Mouse (Mus musculus) layer of hippocampus, postnatal 25 days (tissue): ENCODE measurements around the gene Fam118a. TPM values are rescaled to one million over a fixed set of nuclear protein-coding genes. Genes with fewer than 3 reads are reported as not detected.
"Not testable (repeated sequence)": the region's sequence is repeated elsewhere in the genome, so short reads cannot be mapped to it uniquely, and the experiment has no call there.

ENCODE experiments used
- DNase-seq, 2 experiments: peaks; one replicate each; pipeline ENCODE4 v3.0.0; 2022; ENCODE audit warnings: mixed read lengths in 2 of 2, low spot score in 1 of 2; ENCODE audit errors: extremely low spot score in 1 of 2
- total RNA-seq, 2 experiments: library from RNA; stranded (reverse); gene quantifications; 2 replicates each; pipeline ENCODE4 v1.2.3; 2021

Fam118a gene
- total RNA-seq: 10 to 100 TPM; 29.6 to 31.6 TPM

GRCm38 (mm10) chr15:85028648-85029047, at the start of gene Fam118a:
Fam118a (plus strand) TSS chr15:85028948.
- not testable (repeated sequence) for DNase-seq

DNA sequence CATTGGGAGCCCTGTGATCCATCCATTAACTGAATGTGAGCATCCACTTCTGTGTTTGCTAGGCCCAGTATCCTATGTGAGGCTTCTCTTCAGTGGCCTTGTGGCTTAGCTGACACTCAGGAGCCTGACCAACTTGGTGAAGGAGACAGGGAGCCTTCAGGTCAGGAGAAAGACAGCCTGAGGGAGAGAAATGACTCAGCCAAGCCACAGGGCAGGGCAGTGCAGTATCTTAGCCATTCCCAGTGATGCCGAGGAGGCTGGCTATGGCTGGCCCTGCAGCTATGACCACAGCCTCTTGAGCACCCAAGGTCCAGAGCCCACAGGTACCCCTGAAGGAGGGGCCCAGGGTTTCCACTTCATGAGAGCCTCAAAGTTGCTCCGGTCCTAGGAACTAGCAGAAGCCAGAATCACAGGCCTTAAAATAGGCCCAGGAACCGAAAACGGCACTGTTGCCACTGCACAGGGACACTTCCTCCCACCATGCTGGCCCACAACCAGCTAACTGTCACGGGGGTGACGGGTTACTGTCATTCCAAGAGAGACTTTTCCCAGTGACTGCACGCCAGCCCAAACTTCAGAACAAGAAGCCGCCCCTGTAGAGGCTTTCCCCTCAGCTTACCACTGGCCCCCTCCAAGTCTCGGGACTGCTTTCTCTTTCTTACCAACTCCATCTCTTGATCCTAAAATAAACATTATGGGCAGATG, 47.0 kb upstream of the Fam118a start:
- DNase-seq: no peak

GRCm38 (mm10) chr15:84982888-84983287, 45.9 kb upstream of the Fam118a start:
- no peak for DNase-seq

- DNase-seq: no peak
These were observed 45.0 kb upstream of the Fam118a start for GRCm38 (mm10) chr15:84983721-84984120.

GRCm38 (mm10) chr15:84985516-84986160, 43.1 kb upstream of the Fam118a start:
- no peak for DNase-seq

DNA sequence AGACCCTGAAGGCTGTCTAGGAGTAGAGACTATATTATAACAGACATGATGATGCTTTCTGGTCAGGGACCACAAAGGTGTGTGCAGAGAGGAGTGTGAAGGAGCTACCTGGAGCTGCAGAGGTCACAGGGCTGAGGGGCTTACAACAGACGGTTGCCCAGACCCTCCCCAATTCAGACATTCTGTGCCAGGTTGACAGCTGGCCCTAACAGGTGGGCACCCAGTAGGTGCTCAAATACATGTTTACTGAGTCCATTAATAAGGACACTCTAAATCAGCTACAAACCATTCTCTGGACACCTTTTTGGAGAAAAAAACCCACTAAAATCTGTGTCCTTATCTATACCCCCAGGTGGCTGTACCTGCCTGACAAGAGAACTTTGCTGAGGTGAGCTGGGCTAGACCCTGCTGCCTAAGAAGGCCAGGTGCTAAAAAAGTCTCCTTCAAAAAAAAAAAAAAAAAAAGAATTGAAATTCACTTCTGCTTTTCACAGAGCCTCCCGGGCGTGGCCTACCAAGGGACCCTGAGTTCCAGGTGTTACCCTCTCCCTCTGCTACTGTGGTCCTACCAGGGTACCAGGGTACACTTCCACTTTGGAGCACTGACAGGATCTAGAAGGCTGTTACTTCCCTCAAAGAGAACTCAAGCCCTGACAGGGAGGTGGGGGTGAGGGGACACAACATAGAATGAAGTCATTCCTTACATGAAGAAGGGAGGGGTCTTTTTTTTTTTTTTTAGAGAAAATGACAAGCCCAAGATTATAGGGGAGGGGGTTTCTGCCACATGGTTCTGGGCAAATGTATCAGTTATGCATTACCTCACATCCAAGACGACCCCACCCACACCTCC, 42.4 kb upstream of the Fam118a start:
- DNase-seq: no peak

DNA sequence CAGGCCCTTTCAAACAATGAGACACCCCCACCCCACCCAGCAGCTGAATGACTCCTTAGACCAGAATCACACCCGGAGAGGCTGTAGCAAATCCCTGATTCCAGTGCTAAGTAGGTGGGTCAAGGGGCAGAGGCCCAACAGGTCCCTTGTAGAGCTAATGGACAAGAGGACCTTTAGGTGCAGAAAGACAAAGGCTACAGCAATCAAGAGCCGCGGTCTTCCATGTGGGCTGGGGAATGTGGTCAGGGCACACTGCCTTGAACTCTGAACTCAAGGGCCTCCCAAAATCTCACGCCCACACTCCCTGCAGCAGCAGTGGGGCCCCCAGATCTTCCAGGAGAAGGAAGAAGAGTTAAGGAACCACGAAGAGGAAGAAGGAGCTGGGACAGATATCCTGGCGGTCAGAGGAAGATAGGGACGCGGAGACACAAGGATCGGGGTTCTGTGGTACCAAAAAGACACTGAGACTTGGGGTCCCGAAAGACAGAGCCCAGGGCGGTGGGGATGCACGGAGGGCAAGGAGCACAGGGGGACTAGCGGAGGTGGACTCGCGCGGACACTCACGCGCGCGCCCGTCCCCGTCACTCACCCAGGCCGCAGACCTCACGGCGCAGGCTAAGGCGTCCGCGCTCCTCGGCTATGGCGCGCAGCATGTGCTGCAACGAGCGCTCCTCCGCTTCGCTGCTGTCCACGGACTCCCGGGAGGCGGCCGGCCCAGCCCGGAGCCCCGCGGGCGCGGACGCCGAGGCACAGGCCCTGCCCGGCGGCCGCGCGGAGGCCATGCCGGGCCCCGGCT, 41.5 kb upstream of the Fam118a start:
- DNase-seq: no peak

DNA sequence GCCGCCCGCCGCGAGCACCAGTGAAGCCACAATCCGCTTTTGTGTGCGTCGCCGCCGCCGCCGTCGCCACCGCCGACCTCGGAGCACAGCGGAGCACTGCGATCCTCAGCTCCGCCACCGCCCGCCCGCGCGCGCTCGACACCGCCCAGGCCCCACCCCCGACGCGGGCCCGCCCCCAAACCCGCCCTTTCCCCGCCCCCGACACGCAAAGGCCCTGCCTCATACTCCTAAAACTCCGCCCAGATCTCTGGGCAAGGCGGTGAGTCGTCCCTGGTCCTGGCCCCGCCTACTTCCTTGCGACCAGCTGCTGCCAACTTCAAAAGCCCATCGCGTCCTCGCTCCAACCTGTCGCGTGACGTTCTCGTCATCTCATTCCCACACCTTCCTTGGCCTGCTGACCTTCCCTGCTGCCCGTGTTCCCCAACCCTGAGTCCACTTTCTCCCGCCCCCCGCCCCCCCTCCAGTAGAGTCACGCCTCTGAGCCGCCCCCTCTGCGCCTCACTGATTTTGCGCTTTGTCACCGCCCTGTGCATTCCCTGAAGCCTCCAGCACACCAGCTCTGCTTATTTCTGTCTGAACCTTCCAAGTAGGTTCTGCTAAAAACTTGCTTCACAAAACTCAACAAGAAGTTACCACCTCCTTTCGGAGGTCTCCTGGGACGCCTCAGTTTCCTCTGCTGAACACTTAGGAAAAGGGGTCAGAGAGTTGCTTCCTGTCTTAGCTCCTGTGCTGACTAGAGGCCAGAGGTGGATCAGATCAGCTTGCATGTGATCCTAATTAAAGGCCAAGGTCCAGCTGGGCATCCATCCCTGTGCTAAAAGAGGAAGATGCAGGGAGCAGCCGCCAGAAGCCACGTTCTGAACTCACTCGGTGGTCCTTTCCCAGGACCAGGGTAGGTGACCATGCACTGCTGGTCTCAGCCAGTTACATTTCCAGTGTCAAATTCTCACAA, 40.6 kb upstream of the Fam118a start, which contains the start of gene 5031439G07Rik:
Gene 5031439G07Rik (minus strand): TSS at position 678 of the 952 bp plus-strand sequence.
- peak; percentile 72 to 73 for DNase-seq

GRCm38 (mm10) chr15:84989098-84989497, 39.6 kb upstream of the Fam118a start:
- no peak for DNase-seq

GRCm38 (mm10) chr15:84989771-84990170, 39.0 kb upstream of the Fam118a start:
- no peak for DNase-seq

DNA sequence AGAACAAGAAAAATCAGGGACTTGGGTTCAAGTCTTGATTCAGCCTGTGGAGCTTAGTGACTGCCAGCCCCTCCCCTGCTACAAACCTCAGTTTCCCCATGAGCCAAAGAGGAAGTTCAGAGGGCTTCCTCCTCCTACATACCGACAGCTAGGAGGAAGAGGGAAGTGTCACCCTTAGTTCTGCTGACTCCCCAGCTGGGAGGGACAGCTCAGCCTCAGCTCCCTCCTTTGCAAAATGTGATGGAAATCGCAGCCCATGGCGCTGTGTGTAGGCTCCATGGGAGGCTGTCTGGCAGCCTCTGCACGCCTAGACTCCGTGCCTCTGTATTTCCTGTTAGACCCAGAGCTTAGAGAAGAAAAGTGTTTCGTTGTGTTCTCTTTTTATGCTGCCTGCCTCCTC, 34.2 kb upstream of the Fam118a start:
- DNase-seq: no peak

DNA sequence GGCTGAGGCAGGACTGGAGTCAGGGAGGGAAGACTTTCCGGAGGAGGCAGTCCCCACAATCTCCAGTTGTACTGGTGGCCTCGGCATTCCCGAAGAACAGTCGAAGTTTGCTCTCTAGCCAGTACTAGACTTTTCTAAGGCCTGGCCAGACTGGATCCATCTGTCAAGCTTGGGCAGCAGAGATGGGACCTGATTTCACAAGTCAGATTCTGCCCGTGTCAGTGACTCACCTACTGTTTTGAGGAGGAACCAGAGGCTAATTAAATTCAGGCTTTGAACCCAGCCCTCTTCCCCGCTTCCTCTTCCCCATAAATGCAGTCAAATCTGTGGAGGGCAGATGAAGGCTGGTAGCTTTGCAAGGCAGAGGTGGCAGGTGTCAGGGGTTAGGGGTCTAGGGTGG, 33.7 kb upstream of the Fam118a start:
- DNase-seq: no peak

GRCm38 (mm10) chr15:84995967-84996366, 32.8 kb upstream of the Fam118a start:
- DNase-seq: peak in 1 of 2 experiments; percentile 72

DNA sequence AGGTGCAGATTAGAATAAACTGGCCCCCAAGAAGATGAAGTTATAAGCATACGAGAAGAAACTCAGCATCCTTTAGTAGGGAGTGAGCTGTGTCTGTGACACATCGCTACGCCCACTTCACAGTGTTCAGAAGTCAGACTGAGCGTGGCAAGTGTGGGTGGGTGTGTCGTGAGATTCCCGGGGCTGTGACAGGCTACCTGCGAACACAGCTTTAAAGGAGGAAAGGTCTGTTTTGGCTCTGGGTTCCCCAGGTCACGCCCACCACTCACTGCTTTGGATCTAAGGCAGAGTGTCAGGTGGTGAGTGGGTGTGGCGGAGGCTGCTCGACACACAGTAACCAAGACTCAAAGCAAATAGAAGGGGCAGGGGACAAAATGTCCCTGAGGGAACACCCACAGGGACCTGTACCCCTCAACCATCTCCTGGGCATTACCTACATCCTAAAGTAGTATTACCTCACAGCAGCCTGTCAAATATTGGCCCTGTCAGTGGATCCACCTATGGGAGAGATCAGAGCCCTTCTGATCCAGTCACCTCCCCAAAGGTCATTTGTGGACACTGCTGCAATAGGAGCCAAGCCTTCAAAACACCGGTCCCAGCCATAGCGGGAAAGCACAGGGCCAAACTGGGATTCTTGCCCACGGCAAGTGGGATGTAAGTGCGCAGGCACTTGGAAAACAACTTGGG, 30.8 kb upstream of the Fam118a start:
- no peak for DNase-seq

GRCm38 (mm10) chr15:84999911-85000310, 28.8 kb upstream of the Fam118a start:
- no peak for DNase-seq

DNA sequence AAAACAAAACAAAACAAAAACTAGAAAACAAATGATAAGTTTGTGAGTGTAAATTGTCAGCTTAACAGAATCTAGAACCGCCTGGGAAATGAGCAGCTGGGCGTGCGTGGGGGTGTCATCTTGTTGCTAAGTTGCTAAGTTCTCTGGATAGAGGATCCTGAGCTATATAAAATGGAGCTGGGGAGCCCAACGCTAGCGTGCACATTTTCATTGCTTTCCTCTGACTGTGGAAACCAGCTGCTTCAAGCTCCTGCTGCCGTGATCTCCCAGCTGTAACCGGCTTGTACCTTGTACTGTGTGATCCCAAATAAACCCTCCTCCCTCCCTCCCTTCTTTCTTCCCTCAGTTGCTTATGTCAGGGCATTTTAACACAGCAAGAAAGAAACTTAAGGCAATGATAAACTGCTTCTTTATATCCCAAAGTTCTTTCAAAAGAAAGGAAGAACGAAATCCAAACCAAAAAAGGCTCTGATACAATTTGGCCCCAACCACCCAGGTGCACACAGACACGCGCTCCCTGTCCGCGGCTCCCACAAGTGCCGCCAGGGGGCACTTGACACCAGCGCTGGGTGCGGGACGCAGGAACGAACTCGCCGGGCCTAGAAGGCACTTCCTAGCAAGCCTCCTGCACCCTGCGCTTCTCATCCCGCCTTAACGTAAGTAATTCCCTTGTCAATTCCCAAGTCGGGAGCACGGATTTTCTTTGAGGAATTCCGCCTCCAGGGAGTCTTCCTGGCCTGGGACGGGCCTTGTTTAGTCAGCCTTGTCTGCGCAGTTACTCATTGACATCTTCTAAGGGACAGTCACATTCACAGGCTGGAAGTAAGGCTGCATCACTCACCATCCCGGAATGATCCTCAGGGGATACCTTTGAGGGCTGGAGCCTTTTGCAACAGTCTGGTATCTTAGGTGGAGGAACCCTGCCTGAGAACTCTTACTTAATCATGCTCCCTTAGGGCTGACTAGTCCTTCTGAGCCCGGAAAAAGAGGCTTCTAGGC, 27.5 kb upstream of the Fam118a start:
- peak; percentile 77 to 86 for DNase-seq

- DNase-seq: no peak
These were observed 19.1 kb upstream of the Fam118a start for GRCm38 (mm10) chr15:85009666-85010065.
